Mouse (Mus musculus) liver, postnatal 0 days (tissue): ENCODE data around the gene Spx.

Experiments used
- CTCF ChIP-seq: sonication (generic); IDR thresholded peaks from 2 replicates; pipeline ENCODE4 v1.5.1; 2016; ENCODE audit warnings: antibody characterized with exemption, low read depth
- EP300 ChIP-seq: IDR thresholded peaks from 2 replicates; pipeline ENCODE4 v1.6.1; 2016; ENCODE audit warnings: antibody characterized with exemption, low read depth, mild to moderate bottlenecking

DNA sequence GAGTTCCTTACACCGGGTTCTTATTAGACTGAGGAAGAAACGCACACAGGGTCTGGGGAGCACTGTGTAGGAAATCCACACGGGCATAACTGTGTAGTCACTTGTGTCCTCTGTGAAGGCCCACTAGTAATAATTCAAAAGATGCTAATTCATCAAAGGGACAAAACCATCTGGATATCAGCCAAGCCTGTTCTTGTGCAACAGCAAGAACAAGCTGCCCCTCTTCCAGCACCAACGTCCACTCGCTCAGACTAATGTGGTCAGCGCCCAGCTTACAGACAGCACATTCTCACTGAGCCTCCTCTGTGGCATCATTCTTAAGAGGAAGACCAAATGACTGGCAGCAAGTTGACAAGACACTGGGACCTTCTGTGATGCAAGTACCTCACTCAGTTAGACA lies 33.3 kb upstream of the Spx start:
- no peak for TF ChIP-seq EP300
- no peak for TF ChIP-seq CTCF
